Mouse (Mus musculus): Measurements from ENCODE around the gene Cep131.
A peak's percentile ranks its signal among the peaks of the same experiment; 100 is the strongest.

Cep131 gene

DNA sequence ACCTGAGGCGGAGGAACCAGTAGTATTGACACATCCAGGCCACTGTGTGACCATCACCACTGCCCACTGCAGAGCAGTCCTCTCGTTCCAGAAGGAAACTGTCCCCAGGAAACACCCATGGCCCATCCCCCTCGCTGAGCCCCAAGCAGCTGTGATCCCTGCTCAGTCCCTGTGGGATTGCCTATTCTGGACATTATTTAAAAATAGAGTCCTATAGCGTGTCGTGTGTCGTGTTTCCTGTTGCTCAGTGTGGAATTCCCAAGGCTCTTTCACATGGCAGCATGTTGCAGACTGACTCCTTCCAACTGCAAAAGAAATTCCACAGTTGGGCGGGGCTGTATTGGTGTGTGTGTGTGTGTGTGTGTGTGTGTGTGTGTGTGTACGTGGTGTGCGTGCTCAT is 34.4 kb downstream of the Cep131 start:
- no peak for DNase-seq (ENCODE audit: low spot score in 2 of 2)

DNA sequence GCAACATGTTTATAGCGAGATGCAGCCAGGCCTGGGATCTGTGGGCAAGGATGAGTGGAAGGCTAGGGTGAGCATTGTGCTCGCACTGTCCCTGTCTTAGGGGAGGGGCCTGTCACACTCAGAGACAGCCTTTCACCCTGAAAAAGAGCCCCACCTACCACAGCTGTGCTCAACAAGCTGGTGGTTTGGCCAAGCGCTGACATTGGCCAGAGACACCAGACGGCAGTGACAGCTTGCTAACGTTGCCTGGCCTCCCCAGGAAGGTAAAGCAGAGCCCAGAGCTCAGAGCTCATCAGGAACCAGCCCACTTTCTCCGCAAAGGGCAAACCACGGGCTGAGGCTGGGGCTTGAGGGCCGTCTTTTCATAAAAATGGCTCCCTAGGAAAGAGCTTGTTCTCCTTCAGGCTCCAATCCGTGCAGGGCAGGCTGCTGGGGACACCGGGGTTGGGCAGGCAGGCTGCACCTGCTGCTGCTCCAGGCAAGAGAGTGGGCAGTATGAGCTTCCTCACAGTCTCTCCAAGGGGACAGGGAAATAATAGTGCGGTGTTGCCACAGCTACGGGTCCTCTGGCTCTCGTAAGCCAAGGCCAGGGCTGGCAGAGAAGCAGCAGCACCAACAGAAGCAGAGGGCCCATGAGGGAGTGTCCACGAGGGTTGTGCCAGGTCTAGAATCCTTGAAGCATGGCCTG is 35.4 kb downstream of the Cep131 start:
- no peak for DNase-seq (ENCODE audit: low spot score in 2 of 2)

- DNase-seq (ENCODE audit: low spot score in 2 of 2): no peak
Observed at GRCm38 (mm10) chr11:120049067-120049466, 37.6 kb downstream of the Cep131 start.

DNA sequence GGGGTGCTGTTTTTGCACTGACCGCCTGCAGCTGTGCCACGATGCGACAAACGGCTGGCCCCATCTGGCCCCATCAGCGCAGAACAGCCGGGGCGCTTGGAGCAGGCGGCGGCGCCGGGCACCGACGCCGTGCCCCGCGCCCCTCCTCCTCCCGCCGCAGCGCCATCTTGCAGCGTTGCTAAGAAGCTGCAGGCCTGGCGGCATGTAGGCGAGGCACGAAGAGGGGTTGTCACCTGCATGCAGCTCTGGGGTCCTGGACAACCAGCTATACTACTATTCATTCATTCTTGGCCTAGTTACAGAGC is 38.4 kb downstream of the Cep131 start:
- no peak for DNase-seq (ENCODE audit: low spot score in 2 of 2)

GRCm38 (mm10) chr11:120047531-120048251 is 38.9 kb downstream of the Cep131 start:
- no peak for DNase-seq (ENCODE audit: low spot score in 2 of 2)

GRCm38 (mm10) chr11:120046553-120047191 is 40.0 kb downstream of the Cep131 start, which contains the start of gene Aatk:
Gene Aatk (minus strand): TSS chr11:120047167.
- no peak for DNase-seq (ENCODE audit: low spot score in 2 of 2)

GRCm38 (mm10) chr11:120045839-120046552 is 40.6 kb downstream of the Cep131 start:
- no peak for DNase-seq (ENCODE audit: low spot score in 2 of 2)

- DNase-seq (ENCODE audit: low spot score in 2 of 2): no peak
Observed at GRCm38 (mm10) chr11:120045341-120045740, 41.3 kb downstream of the Cep131 start.

GRCm38 (mm10) chr11:120042141-120042838 is 44.3 kb downstream of the Cep131 start:
- no peak for DNase-seq (ENCODE audit: low spot score in 2 of 2)

DNA sequence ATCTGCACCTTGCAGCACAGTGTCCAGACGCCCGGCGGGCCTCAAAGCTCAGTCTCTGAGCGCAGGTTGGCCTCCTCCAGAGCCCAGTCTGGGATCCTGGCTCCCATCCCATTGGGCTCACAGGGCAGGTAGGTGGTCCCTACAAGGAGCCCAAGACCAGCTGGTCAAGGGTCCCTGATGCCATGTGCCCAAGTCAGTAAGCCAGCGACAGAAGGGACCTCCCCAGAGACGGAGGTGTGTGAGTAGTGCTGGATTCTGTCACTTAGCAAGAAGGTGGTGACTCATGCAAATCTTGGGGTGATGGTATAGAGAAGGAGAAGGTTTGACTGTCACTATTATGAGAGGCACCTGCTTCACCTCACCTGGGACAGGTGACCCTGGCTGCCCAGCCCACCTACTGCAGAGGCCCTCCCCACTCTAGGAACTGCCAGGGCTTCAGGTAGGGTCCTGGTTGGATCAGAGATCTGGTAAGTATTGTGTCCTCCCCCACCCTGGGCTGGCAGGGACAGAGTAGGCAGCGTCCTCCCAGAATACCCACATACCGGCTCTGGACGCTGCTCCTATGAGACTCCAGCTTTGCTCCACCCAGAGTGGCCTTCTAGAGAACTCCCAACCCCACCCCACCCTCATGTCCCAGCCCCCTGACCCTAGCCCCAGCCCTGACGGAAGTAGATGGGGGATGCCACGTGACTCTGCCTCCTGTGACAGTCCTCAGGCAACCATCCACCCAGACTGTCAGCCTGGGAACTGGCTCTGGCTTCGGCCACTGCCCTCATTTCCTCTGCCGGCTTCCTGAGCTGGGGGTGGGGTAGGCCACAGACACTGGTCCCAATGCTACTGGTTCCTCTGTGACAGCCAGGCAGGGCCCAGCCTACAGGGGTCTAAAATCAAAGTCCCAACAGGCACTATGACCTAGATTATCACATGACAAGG is 45.2 kb downstream of the Cep131 start:
- peak in 1 of 2 experiments; percentile 43 for DNase-seq (ENCODE audit: low spot score in 2 of 2)

DNA sequence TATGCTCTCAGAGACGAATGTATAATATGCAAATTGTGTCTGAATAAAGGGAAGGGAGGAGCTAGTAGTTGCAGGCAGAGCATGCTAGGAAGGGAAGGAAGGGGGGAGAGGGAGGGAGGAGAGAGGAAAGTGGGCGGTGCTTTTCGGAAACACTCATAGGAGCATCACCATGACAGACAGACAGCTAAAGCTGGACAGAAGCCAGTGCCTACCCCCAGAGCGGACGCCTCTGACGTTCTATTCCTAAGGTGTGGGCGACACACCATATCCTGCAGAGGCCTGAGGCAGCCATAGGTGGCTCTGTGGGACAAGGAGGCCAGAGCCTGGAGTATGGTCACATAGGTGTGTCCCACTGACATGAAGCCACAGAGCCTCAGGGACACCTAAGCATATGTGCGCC is 46.2 kb downstream of the Cep131 start:
- DNase-seq (ENCODE audit: low spot score in 2 of 2): no peak

GRCm38 (mm10) chr11:120039581-120039980 is 47.0 kb downstream of the Cep131 start:
- no peak for DNase-seq (ENCODE audit: low spot score in 2 of 2)

DNA sequence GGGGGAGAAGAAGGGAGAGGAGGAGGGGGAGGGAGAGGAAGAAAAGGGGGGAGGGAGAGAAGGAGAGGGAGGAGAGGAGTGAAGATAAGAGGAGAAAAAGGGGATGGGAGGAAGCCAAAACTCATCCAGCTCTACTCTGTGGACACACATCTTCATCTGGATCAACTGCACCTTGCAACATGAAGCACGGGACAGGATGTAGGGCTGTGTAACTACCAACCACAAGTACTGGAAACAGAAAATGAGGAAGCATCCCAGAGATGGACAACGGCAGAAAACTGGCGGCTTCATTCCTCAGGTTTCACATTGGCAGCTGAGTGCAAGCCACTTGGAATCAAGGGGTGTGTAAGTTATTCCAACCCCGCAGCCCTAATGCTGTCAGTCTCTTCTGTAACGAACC is 51.9 kb downstream of the Cep131 start:
- no peak for DNase-seq (ENCODE audit: low spot score in 2 of 2)

- no peak for DNase-seq (ENCODE audit: low spot score in 2 of 2)
Observed at GRCm38 (mm10) chr11:120034306-120034705, 52.3 kb downstream of the Cep131 start.

DNA sequence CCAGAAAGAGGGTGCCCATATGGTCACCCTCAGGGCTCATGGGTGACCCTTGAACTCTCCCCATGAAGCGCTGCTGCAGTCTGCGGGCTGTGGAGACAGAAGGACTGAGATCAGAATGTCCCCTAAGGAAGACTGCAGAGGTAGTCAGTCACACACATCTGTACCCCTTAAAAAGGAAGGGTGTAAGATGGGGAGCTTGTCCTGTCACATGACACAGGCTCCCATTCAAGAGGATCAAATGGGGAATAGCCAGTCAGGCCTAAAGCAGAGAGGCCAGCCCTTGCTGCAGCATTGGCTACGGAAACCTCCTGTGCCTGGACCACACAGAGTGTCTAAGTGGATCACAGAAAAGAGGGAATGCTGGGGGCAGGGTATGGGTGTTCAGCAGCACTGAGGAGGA is 53.2 kb downstream of the Cep131 start:
- DNase-seq (ENCODE audit: low spot score in 2 of 2): no peak

GRCm38 (mm10) chr11:120032052-120032451 is 54.6 kb downstream of the Cep131 start:
- no peak for DNase-seq (ENCODE audit: low spot score in 2 of 2)

- DNase-seq (ENCODE audit: low spot score in 2 of 2): no peak
Observed at GRCm38 (mm10) chr11:120030145-120030901, 56.3 kb downstream of the Cep131 start.

- no peak for DNase-seq (ENCODE audit: low spot score in 2 of 2)
Observed at GRCm38 (mm10) chr11:120029431-120030144, 57.0 kb downstream of the Cep131 start.

All from urinary bladder, postnatal 4 days (tissue).